Mouse (Mus musculus): ENCODE measurements around the gene Itga6. TPM values are rescaled to one million over a fixed set of nuclear protein-coding genes. Genes with fewer than 3 reads are reported as not detected.
A peak's percentile ranks its signal among the peaks of the same experiment; 100 is the strongest.

Gene Itga6
- total RNA-seq, 2 experiments from 2014 or later: 38.9 to 39.4 TPM

- DNase-seq (ENCODE audit: low spot score in 2 of 2): no peak
Observed at GRCm38 (mm10) chr2:71800798-71801197, 55.4 kb downstream of the Itga6 start.

DNA sequence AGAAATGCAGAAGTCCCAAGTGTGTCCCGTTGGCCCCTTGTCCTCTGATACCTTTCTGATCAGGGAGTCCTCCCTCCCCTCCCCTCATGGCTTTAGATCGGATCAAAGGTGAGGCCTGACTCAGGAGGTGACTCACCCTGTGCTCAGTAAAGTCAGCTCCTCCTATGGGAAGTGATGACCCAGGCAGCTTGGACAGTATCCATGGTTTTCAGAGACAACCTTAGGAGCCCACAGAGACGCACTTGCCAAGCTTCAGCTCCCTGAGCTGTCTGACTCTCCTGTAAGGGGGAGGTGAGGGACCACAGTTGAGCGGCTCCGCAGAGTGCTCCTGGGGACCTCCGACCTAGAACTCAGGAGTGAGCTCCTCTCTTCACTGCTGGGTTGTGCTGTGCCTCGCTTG lies 56.3 kb downstream of the Itga6 start:
- no peak for DNase-seq (ENCODE audit: low spot score in 2 of 2)

DNA sequence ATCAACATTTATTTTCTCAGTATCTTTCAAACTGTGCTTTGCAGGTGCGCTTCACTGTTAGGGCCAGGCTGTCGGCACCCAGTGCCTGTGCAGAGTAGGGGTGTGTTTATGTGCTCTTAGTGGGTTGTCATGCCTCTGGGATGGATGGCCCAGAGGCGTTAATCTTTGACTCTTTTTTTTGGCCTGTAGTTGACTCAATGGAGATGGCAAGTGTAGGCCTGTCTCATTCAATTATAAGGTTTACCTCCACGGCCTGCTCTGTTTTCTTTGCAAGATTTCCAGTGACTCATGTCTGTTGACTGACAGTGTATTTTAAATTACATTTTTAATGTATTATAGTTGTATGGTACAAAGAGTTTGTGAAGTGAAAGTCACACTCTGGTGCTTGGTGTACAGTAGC lies 56.7 kb downstream of the Itga6 start:
- no peak for DNase-seq (ENCODE audit: low spot score in 2 of 2)

DNA sequence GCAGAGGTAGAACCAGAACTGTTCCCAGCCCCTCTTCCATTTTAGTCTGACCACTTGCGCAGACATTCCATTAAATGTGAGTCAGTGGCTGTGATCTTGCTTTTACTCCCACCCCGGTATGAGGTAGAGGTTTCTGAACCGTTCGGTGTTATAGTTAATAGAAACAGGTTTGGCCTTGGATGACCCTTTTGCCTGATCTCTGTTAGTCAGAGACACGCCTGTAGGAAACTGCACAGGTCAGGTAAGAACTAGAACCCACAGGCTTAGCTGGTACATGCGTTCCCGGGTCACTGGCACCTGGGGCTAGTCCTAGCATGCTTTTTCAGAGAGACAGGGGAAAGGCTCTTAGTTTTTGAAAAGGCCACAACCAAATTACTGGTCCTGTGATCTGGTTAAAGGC lies 59.7 kb downstream of the Itga6 start:
- no peak for DNase-seq (ENCODE audit: low spot score in 2 of 2)

GRCm38 (mm10) chr2:71805611-71806567 lies 60.5 kb downstream of the Itga6 start:
- DNase-seq (ENCODE audit: low spot score in 2 of 2): no peak

DNA sequence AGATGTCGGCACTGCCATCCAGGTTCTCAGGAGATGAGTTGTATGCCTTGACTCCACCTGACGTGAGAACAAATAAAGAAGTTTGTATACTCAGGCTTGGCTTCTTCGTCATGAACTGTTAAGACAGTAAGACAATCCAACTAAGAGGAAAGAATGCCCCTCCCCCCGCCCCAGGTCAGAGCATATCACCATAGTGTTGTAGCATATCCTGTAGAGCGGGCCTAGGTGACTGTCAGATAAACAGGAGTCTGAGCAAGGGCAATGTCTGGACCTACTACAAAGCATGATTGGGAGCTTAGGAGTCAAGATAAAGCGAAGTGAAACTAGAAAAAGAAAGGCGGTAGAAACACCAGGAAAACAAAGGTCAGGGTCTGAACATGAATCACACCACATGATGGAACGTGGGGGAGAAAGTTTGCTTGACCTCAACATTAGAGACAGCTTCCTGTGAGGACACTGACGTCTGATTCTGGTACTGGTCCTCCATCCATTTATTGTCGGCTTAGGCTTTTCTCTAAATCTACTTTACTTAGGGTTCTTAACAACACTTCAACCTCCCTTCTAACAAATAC lies 64.0 kb downstream of the Itga6 start:
- no peak for DNase-seq (ENCODE audit: low spot score in 2 of 2)

DNA sequence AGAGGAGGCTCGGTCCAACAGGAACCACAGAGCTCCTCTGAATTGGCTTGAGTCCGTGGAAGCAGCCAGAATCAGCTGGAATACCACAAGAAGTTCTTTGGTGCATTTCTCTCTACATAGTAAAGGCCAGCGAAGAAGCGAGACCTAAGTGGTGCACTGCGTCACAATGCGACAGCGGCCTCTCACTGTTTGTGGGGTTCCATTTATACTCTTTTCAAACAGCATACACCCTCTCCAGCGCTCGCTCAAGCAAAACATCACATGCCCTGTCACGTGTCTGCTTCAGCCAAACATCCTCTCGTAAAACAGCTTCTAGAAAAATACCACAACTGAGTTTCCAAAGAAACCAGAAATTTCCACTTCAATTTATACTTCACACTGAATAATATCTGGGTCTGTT lies 64.6 kb downstream of the Itga6 start:
- no peak for DNase-seq (ENCODE audit: low spot score in 2 of 2)

DNA sequence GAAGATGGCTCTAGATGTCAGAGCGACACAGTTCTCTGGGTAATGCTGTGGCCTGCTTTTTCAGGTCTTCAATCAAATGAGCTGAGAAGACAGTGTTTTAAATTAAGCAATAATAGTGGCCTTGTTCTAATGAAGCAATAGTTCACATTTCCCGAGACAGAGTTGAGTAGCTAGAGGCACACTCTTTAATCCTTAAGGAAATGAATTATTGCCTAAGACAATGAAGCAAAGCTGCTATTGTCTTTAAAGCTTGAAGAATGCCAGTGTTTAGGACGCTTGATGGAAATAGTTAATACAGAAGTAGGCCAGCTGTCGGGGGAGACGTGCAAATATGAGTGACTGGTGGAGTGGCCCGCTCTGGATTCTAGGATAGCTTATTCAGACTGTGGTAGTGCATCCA lies 65.5 kb downstream of the Itga6 start:
- DNase-seq (ENCODE audit: low spot score in 2 of 2): no peak

GRCm38 (mm10) chr2:71812221-71813021 lies 67.0 kb downstream of the Itga6 start:
- peak; percentile 88 to 92 for DNase-seq (ENCODE audit: low spot score in 2 of 2)

GRCm38 (mm10) chr2:71813022-71813358 lies 67.6 kb downstream of the Itga6 start:
- no peak for DNase-seq (ENCODE audit: low spot score in 2 of 2)

GRCm38 (mm10) chr2:71813371-71813770 lies 68.0 kb downstream of the Itga6 start:
- DNase-seq (ENCODE audit: low spot score in 2 of 2): no peak

DNA sequence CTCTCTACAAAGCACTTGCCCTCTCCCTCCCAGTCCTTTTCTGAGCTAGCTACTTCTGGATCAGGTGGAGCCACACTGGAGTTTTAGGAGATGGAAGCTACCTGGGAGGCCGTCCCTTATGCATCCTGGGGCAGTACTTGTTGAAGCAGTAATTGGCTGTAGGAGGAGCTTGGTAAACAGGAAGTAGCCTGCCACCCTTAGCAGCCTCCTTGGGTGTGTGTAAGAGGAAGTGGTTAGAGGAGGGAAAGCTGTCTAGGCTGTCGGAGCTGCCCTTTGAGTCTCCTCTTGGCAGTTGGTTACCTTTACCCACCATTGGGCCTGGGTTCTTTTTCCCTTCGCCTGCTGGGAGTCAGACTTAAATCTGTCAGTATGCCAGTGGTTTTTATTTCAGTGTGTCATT lies 68.6 kb downstream of the Itga6 start:
- peak in 1 of 2 experiments; percentile 25 for DNase-seq (ENCODE audit: low spot score in 2 of 2)

DNA sequence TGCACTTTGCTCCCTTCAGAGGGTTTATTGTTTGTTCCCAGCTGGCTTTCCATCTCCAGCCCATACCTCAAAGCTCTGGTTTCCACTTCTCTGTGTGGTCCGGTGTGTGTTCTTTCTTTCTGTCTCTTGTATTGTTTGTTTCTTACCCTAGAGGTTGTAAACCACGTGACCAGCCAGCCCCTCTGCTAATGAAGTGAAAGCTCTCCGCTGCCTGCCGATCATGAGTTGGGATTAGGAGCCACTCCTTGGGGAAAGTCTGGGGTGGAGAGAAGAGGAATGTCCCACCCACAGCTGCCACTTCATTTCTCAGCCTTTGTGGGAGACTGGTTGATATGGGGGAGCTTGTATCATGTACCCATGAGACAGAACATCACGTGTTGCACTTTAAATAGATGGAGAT lies 69.9 kb downstream of the Itga6 start:
- no peak for DNase-seq (ENCODE audit: low spot score in 2 of 2)

DNA sequence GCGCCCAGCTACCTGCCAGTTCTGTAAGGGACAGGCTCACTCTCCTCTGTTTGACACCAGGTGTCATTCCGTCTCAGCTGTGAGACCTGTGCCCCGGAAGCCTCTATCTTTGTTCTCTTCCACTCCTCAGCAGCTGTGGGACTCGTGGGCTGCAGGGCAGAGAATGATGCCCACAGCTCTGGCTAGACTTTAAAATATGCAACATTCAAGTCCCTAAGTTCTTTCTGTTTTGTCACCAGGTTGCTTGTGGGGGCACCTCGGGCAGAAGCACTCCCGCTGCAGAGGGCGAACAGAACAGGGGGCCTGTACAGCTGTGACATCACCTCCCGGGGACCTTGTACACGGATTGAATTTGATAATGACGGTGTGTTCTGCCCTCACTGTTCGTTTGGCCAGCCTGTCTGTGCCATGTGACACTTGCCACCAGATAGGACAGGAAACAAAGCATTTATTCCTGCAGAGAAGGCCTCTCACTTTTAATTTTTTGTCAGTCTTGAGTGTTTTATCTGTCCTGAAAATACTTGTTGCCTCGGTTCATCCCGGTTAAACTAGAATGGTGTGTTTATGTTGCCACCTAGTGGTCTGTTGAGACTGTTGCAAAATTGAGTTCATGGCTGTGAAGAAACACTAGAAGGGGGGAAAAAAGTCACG lies 71.1 kb downstream of the Itga6 start:
- DNase-seq (ENCODE audit: low spot score in 2 of 2): peak in 1 of 2 experiments; percentile 68

DNA sequence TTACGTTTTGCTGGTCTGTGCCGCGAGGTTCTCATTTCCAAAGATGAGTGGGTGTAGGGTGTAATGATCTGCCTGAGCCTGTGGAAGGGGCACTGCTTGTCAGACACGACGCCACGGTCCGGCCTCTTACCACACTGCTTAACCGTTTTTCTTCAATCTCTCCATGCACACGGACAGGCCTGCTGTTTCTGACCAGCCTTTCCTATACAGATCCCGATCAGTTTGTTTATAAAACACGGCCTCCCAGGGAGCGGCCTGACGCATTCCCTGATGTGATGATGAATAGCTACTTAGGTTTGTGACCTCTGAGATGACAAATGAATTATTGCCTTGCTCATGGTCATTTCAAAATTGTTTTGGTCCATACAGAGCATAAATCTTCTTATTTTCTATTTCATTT lies 78.7 kb downstream of the Itga6 start:
- no peak for DNase-seq (ENCODE audit: low spot score in 2 of 2)

DNA sequence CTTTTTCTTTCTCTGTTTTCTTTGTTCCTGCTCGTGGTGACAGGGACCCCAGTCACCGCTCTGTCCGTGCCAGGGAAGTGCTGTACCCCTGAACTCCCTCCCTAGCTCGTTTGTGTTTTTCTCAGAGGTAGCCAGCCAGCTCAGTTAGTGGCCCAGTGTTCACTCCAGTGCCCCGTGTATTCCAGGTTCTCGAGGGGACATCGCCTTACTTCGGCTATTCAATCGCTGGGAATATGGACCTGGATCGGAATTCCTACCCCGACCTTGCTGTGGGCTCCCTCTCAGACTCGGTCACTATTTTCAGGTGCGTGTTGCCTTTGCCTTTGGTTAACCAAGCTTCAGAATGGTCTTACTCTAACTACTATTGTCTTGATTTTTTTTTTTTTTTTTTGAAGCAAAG lies 82.3 kb downstream of the Itga6 start:
- DNase-seq (ENCODE audit: low spot score in 2 of 2): no peak

DNA sequence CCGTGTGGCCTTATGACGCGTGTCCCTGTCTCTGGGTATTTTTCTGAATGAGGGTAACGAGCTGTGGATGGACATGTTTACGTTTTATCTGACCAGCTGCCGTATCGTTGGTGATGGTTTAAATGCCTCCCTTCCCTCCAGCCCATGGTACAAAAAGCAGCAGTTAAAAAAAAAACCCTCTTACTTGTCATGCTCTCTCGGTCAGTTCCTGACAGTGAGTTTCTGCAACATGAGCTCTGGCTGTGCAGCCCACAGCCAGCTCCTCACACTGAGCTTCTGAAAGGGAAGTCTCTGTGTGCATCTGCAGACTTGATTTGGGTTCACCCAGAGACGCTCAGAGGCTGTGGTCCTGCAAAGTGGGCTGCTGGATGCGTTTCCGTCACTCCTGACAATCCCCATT lies 83.5 kb downstream of the Itga6 start:
- DNase-seq (ENCODE audit: low spot score in 2 of 2): no peak

DNA sequence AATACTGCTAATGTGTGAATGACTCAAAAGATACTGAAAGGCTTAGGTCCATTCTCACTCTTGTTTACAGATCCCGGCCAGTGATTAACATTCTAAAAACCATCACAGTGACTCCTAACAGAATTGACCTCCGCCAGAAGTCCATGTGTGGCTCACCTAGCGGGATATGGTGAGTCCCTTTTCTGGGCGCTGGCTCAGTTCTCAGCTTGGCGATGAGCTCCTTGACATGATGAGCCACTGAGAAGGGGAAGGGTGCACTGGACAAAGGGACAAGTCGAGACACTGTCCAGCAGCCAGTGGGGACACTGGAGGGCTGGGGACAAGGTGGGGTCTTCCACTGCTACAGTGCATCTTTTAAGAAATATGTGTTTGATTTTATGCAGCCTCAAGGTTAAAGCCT lies 88.2 kb downstream of the Itga6 start:
- no peak for DNase-seq (ENCODE audit: low spot score in 2 of 2)

DNA sequence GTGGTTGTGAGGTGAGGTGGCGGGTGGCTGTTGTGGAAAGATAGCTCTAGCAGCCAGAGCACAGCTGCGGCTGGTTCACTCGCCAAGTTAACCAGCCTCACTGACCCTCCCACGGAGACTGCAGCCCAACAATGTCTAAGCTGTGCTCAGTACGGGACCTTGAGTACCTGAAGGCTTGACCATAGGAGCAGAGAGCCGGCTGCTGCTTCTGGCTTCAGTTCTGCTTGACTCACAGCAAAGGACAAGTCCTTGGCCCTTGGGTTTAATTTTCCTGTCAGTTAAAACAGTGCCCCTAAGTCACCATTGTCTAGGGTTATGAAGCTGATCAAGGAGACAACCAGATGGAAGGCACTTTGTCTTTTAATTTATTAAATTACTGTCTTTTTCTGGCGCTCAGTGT lies 89.0 kb downstream of the Itga6 start:
- DNase-seq (ENCODE audit: low spot score in 2 of 2): no peak

- no peak for DNase-seq (ENCODE audit: low spot score in 2 of 2)
Observed at GRCm38 (mm10) chr2:71835556-71835955, 90.1 kb downstream of the Itga6 start.

GRCm38 (mm10) chr2:71836232-71836631 lies 90.8 kb downstream of the Itga6 start:
- DNase-seq (ENCODE audit: low spot score in 2 of 2): no peak

GRCm38 (mm10) chr2:71837261-71837660 lies 91.8 kb downstream of the Itga6 start:
- no peak for DNase-seq (ENCODE audit: low spot score in 2 of 2)
